Mouse (Mus musculus): ENCODE measurements at regions not wholly inside any gene's neighbourhood (a gene's known extent, or its start where the extent isn't known, plus 50 kb on each side); places are given as distances from the start of the nearest gene placed in this dataset.
A peak's percentile ranks its signal among the peaks of the same experiment; 100 is the strongest.

- no peak for DNase-seq
Measured at GRCm38 (mm10) chr16:97234321-97234720, 63.8 kb upstream of the Dscam start.

DNA sequence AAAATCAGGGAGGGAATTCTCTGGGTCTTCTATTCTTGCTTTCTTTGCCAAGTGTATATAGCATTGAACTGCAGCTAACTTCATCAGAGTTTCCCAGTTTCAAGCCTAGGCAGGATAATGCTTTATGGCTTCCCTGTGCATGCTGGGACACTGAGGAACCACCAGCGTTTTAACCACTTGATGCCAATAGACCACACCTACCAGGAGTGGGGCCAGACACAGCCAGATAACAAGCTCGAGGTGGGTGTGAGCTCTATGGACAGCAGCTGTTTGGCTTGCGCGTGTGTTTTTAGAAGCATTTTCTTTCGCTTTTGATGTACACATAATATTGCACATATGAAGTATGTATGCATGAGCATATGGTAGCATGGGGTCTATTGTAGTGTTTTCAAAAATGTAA lies 69.1 kb upstream of the Dscam start:
- DNase-seq = no peak

- no peak for DNase-seq
Measured at GRCm38 (mm10) chr16:97240085-97240484, 69.5 kb upstream of the Dscam start.

GRCm38 (mm10) chr16:97240859-97241360 lies 70.4 kb upstream of the Dscam start:
- DNase-seq = no peak

DNA sequence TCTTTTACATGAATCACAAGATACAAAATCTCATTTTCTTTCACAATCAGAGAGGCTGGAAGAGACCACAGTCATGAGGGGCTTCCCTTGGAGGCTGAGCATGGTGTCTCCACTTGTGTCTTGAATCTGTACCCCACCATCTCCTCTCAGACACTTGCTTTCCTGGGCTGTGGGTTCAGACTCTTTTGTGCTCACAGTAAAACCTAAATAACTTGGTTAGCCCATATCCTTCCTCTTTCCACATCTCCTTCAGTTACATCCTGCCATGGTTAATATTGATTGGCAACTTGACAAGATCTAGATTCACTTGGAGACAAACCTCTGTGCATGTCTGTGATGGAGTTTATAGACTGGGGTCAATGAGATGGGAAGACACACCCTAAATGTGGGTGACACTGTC lies 71.1 kb upstream of the Dscam start:
- no peak for DNase-seq

DNA sequence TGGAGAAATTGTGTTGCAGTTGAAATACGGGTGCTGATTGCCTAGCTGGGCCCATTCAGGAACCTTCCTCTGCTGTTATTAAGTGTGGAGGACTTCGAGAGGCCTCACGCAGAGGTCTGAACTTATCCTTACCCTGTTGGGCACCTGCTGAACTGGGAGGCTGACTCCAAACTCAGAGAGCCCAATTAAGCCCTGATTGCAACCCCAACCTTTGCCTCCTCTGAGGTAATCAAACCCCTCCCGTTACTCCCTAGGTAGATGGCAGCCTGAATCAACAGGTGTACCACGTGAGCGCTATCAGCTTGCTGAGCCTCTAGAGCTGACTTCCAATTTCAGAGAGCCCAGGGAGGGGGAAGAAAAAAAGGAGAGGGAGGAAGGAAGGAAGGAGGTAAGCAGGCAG lies 79.9 kb upstream of the Dscam start:
- DNase-seq = no peak

GRCm38 (mm10) chr16:97252551-97252950 lies 82.0 kb upstream of the Dscam start:
- DNase-seq = no peak

- no peak for DNase-seq
Measured at GRCm38 (mm10) chr16:97252997-97253635, 82.6 kb upstream of the Dscam start.

DNA sequence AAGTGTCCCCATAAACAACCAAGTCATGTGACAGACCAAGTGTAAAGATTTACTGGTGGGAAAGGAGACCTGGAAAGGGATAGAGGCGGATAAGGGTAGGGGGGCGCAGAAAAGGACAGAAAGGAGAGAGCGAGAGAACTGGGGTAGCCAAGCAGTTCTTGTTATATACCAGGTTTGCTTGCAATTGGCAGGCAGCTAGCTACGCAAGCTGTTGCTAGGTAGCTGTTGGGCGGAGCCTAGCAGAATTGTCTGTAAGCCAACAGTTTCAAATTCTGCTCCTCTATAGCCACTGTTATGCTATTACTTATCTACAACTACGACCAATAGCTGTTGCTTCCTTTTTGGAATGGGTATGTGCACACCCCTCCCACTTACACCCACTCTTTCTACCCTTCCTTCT lies 88.3 kb upstream of the Dscam start:
- DNase-seq = no peak

DNA sequence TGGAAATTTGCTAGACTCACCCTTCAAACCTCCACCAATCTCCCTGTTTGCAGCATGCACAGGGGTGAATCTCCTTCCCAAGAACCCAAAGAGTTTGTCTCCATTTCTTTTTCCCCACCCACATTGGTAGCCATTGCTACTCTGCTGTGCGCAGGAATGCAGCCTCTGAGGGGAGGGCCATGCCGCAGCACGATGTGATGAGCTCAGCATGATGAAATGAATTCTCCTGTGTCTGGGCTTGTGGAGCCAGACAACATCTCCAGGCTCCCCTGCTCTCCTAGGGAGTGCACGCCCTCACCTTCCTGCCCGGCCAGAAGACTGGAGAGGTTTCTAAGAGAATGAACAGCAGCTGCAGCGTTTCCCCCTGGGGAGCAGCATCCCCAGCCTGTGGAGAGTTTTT lies 92.9 kb upstream of the Dscam start:
- DNase-seq = no peak

GRCm38 (mm10) chr16:97270417-97271133 lies 86.0 kb upstream of the Bace2 start:
- DNase-seq = no peak

DNA sequence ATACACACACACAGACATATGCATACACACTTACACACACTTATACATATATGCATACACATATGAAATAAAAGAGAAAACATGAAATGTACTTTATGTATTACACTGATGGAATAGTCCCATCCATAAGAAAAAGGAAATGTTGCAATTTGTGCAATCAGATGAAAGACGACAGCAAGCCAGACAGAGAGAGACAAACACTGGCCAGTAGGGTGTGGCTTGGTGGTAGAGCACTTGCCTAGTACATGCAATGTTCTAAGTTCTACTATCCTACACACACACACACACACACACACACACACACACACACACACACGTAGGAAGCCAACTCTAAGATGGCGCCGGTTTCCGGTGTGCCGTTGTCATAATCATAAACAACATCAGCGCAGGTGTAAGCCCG lies 85.3 kb upstream of the Bace2 start:
- DNase-seq = no peak

DNA sequence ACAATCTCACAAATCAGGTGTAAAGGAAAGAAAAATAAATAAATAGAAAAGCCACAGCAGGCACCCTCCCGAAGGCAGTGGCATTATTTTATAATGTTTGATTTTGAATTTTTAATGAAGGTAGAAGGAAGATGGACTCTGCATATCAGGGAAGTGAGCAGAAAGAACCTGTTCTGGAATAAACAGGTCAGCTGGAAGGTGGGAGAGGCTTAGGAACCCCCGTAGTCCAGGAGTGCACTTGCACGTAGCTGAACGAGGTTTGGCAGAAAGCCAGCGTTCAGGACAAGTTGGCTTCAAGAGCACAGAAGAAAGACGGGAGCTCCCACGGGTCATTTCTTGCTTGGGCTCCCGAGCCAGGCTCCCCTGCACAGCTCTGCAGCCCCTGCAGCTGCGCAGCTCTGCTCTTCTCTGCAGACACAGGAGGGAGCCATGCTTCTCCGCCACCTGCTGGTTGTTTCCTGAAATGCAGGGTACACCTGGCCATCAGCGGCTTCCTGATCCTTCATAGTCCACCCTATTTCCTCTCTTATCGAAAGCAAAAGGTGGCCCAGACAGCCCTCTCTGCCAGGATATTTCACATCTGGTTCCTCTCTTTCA lies 84.4 kb upstream of the Bace2 start:
- peak; percentile 58 for DNase-seq

- DNase-seq = no peak
Measured at GRCm38 (mm10) chr16:97278913-97279312, 77.6 kb upstream of the Bace2 start.

- no peak for DNase-seq
Measured at GRCm38 (mm10) chr16:97281615-97282110, 74.9 kb upstream of the Bace2 start.

- DNase-seq = no peak
Measured at GRCm38 (mm10) chr16:97282943-97283342, 73.6 kb upstream of the Bace2 start.

GRCm38 (mm10) chr16:97285886-97286447 lies 70.6 kb upstream of the Bace2 start:
- no peak for DNase-seq

DNA sequence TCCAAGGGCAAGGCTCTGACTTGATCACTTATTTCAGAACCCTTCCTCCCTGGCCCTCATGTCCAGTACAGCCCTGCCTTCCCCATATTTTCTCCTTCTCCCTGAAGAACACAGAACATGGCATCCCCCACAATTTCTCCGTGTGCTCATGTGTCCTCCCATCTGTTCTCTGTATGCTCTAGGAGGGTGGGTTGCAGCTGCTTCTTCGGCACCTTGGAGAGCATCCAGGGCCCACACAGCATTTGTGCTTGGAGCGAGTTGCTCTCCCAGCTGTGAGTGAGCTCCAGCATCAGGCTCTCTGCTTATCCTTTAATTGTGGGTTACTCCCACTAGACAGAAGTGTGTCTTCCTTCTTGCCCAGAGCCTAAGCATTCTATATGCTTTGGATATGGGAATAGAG lies 69.8 kb upstream of the Bace2 start:
- peak; percentile 15 for DNase-seq

GRCm38 (mm10) chr16:97288634-97289033 lies 67.9 kb upstream of the Bace2 start:
- DNase-seq = peak; percentile 19

DNA sequence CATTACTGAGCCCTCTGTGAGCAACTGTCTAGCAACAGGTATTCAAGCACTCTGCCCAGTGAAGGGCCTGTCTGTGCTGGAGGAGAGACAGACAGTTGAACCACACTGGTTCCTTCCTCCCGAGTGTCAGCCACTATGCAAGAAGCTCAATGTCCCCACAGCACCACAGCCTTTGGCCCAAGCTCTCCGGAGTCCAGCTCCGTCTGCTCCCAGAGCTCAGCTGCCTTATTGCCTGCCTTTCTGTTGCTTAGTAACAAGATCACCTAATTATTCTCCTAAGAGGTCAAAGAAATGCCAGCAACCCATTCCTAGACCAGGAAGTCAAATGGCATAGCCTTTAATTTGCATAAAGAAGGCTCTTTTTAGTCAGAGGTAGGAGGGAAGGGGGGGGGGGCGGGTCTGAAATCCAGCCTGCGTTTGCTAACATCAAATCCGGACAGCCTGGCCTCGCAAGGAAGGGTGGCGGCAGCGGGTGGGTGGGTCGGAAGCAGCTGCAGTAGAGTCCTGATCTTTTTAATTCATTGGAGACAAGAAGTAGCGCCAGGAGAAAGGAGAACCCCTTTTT lies 64.0 kb upstream of the Bace2 start:
- no peak for DNase-seq

DNA sequence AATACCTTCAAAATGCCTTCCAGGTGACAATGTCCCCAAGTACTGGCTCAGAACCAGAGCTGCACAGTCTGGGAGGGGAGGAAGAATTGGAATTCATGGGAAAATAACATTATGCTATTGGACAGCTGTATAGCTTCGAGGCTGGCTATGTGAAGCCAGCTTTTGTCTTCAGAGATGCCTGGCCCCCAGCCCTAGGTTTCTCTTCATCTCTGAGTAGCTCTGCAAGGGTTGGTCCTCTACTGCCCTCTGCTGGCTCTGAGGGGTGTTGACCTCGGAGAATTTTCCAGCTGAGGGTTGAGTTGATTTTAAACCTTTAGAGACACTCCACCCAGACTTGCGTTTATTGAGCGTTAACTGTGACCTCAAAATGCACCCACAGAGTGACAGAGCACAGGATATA lies 63.3 kb upstream of the Bace2 start:
- DNase-seq = peak; percentile 79

DNA sequence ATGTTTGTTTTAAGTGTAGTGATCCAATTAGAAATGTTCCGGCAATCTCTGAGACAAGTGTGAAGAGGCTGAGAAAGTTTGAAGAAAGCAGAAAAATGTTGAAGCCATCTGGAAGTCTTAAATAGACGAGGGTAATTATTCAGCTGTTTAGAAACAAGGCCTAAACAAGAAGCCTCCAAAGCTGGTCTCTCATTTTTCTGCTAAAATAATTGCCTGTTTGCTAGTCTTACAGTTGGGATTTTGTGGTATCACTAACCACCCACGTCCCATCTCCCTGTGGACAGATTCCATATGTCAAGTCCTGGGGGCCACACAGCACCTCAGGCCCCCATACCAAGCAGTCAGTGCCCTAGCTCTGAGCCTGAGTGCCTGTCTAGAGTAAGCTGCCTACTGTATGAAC lies 59.4 kb upstream of the Bace2 start:
- DNase-seq = no peak

DNA sequence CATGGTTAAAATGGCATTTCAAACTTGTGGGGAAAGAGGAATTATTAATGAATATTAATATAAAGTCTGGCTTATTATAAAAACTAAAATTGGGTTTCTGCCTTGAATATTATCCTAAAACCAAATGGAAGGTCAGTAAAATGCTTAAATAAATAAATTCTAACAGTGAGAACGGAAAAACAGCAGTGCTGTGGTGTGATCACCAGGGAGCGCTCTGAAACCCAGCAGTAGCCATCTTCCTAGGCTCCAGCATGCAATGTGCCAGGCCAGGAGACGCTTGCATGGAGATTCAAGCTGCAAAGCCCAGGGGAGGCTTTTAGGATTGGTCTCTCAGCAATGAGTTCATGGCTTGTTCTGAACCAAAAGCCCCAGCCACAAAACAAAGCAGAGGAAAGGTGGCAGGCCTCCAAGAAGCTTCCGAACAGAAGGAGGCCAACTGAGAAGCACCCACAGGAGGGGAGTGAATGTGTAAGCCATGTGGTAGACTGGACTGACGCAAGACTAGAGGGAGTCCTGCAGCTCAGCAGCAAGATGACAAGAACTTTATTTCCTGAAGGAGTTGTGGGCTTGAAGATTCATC lies 52.3 kb upstream of the Bace2 start:
- peak; percentile 18 for DNase-seq

Measured in lung, postnatal 10 days (tissue).